Mouse (Mus musculus) kidney, postnatal 14 days (tissue): Measurements from ENCODE around the gene Il1f6.

ENCODE experiments used
- DNase-seq: peaks from one replicate; pipeline ENCODE4 v3.0.0; 2022; ENCODE audit warnings: mixed read lengths

The Il1f6 gene

GRCm38 (mm10) chr2:24215118-24215517, at the start of gene Il1f6:
Il1f6 (plus strand) TSS chr2:24215418.
- DNase-seq: no peak

DNA sequence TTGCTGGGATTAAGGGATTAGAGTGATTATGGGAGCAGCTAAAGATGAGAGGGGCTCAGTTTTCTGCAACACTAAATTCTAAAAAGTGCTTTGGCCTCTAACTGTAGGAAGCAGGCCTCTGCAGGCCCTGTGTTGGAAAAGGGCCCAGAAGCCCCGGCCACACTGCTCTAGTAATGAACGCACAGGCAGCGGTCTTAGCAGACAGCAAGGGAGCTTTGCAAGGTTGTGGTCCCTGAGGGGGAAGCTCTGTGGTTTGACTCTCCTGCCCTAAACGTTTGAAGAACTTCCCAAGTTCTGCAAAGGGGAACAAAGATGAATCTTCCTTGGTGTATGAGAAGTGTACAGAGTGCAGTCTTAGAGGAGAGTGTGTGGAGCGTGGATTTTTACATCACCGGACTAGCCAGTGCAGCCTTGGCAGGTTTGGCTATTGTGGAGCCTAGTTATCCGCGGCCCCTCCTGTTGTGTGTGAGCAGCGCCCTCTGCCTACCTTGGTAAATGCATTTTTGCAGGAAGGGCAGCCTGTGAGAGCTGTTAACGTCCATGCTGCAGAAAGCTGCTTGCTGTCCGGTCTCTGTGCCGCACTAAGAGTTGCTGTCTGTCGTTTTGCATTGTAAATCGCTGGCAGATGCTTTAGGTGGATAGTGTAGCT, 33.4 kb upstream of the Il1f6 start:
- peak; percentile 66 for DNase-seq

- peak; percentile 26 for DNase-seq
Observed at GRCm38 (mm10) chr2:24182423-24183147, 32.6 kb upstream of the Il1f6 start.

DNA sequence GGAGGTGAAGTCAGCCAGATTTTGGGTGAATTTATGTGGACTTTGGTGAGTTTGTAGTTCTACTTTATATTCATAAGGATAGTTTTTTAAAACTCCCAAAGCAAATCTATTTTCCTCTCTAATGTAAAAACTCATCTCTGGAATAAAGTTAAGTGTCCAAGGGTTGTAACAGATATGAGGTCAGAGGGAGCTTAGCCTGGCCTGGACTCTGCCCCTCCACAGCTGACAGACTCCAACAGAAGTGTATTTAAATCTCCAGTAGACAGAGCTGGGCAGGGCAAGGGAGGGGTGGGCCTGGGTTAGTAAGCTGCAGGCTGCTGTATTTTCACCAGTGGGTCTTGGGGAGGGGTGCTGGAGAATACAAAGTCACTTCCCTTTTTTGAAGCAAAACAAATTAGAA, 31.1 kb upstream of the Il1f6 start:
- DNase-seq: peak; percentile 3

DNA sequence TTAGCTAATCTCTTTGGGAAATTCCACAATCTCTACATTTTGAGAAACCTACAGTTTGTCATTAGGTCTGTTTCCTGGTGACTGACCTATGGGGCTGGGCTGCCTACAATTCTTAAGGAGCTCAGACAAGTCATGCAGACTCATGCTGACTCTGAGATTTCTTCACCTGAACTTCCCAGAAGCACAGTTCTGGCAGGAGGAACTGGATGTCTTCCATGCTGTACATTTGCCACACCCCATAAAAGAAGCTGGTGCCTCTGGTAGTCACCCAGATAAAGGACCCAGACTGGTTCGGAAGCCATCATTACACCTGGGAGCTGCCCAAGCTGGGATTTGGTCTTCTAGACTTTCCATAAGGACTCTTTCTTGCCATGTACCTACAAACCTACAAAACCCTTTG, 29.0 kb upstream of the Il1f6 start, which contains the start of gene Il1f9:
TSS of gene Il1f9 (plus strand) at position 301 of the 400 bp plus-strand sequence.
- DNase-seq: no peak

- DNase-seq: no peak
Observed at GRCm38 (mm10) chr2:24187585-24187984, 27.6 kb upstream of the Il1f6 start.

GRCm38 (mm10) chr2:24188189-24188588, 27.0 kb upstream of the Il1f6 start:
- DNase-seq: no peak

- DNase-seq: no peak
Observed at GRCm38 (mm10) chr2:24227191-24227590, 12.0 kb downstream of the Il1f6 start.

DNA sequence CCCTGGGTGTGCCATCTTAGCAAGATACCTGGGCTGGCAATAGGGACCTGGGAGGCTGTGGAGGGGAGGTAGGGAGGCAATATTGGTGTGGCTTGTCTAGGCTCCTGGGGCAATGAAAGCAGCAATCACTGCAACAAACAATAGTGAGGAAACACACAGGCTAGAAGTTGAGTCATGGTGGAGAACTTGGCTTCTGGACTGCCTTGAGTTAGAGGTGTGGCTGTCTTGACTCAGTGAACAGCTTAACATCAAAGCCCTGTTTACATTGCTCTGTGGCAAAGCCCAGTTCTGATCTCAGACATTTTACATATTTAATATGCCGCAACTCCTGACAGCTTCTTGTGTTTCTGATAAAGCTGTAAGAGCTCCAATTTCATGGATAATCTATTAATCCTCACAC, 52.3 kb downstream of the Il1f6 start:
- DNase-seq: no peak

- DNase-seq: no peak
Observed at GRCm38 (mm10) chr2:24273619-24274018, 58.4 kb downstream of the Il1f6 start.

- DNase-seq: no peak
Observed at GRCm38 (mm10) chr2:24275146-24275545, 59.9 kb downstream of the Il1f6 start.
